Mouse (Mus musculus) Muller cell, postnatal 12 days (primary cell): Measurements from ENCODE around the gene Acot13.
A peak's percentile ranks its signal among the peaks of the same experiment; 100 is the strongest.
"Not testable (repeated sequence)": the region's sequence is repeated elsewhere in the genome, so short reads cannot be mapped to it uniquely, and the experiment has no call there.

ENCODE experiments used
- DNase-seq: peaks from one replicate; pipeline ENCODE4 v3.0.0-alpha.2; 2015; ENCODE audit errors: inconsistent ontology term

Acot13 gene

DNA sequence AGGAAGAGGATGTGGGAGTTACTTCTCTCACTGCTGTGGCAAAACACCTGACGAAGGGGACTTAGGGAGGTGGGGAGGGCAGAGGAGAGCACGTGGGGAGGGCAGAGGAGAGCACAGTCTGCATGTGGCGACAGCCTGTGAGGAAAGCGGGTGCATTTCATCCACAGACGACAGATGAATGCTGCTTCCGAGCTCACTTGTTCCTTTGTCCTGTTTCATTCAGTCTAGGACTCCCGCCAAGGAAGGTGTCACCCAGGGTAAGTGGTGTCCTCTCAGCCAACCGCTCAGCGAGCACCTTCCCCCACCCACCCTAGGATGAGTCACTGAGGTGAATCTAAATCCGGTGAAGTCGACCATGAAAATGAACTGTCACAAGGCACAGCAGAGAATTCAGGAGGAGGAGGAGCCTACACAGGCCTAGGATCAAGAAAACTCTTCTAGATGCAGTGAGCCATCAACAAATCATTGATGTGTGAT lies 45.3 kb downstream of the Acot13 start:
- peak; percentile 85 for DNase-seq

DNA sequence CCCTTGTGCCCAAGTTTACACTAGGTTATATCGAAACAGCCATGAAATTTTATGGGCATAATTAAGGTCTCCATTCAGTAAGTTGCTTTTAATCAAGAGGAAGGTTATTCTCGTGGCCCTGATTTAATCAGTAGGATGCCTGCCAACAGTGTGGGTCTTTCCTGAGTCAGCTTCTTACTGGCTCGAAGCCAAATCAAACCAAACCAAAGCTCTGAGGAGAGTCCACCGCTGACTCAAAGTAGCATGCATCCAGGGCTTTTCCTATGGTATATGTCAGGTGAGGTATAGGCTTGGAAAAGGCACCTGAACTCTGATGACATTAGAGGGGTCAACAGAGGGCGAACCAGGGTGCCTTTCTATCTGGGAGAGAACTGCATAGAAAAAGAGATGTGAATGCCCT lies 49.4 kb downstream of the Acot13 start:
- DNase-seq = peak; percentile 27

DNA sequence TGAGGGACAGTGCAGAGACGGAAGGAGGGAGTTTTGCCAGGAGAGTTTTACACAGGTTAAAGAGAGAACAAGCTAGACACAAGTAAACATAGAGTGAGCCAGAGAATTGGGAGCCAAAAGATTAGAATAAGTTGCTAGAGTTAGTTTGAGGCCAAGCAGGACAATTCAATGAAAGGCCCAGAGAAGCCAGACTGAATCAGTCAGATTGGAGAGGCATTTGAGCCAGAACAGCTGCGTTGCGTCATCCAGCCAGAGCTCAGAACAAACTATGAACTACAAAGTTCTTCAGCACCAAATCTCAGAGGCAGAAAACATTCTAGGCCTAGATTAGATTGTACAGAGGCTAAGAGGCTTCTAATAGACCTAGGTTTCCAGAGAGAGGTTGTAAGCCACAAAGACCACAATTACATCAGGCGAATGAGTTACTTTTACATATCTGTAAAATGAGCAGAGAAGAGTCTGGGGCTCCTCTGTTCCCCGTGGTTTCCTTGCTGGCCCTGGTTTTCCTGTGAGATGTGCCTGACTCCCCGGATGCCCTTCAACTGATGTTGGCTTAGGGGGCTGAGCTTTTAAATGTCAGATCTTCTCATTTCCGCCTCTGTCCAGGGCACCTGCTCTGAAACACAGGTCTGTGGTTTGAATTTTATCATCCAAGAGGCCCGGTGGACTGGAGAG lies 52.5 kb downstream of the Acot13 start:
- no peak for DNase-seq

DNA sequence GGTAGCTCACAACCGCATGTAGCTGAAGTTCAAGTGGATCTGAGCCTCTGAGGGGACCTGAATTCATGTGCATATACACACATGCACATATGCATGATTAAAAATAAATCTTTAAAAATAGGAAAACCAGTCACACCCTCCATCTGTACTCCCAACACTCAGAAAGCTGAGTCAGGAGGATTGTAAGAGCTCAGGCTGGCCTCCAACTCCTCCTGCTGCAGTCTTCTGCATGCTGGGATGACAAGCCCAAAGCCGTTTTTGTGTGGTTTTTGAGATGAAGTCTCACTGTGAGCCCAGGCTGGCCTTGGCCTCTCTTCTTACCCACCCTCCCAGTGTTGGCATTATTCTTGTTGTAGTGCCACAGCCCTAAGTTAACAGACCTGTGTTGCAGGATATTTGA lies 53.3 kb downstream of the Acot13 start:
- DNase-seq = no peak

DNA sequence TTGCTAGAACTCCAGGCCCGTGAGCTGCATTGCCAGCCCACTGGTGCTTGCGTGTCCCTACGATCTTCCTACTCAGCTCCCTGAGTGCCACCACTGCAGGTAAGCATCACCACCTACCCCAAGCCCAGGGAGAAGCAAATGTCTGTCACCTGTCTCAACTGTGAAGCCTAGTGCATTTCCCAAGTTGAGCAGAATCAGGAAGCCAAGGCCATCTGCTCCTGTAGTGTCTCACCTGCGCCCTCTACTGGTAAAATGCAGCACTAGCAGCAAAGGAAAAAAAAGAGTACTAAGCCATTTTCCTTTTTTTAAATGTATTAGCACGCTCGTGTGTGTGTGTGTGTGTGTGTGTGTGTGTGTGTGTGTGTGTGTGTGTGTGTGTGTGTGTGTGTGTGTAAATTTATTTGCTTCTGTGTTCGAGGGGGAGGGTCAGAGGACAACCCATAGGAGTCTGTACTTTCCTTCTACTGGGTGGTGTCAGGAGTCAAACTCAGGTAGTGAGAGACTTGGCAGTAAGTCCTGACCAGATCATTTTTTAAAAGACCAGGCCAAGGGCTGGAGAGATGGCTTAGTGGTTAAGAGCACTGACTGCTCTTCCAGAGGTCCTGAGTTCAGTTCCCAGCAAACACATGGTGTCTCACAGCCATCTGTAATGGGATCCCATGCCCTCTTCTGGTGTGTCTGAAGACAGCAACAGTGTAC lies 55.0 kb downstream of the Acot13 start:
- DNase-seq = peak; percentile 29

DNA sequence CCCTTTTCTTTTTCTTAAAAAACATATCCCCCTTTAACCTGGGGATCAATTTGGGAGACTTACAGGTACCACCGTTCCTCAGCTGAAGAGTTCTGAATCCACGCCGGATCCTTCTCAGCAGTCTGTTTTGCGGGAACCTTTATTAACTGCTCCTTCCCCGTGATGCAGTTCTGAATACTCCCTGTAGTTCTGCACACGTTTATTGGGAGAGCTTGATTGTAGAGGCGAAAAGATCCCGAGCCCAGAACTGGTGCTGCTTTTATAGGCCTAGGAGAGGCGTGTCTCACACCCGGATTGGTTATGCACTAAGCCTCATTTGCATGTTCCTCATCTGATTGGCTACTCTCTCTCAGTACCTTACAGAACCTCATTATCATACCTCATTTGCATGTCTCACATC lies 59.9 kb downstream of the Acot13 start:
- not testable (repeated sequence) for DNase-seq
